Mouse (Mus musculus): ENCODE measurements around the gene Prl8a6.

Prl8a6 gene

DNA sequence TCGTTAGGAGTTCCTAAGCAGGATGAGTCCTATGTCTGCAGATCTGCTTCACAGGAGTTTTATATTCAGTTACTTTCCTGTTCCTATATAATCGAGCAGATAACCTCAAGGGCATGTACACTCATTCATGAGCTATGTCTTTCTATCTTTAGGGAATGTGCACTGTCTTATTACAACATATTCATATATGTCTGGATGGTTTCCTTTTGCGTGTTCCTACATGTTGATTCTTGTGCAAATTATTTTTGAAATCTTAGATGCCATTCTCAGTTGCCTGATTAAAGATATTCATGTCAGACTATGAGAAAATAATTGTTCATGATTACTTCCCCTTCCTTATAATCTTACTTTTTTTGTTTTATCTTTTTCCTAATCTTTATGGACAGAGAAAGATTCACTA lies at the start of gene Prl8a6:
TSS of gene Prl8a6 (minus strand) at position 101 of the 400 bp plus-strand sequence.
- ChIA-PET CTCF (no interaction called here), POLR2A (no interaction called here)

DNA sequence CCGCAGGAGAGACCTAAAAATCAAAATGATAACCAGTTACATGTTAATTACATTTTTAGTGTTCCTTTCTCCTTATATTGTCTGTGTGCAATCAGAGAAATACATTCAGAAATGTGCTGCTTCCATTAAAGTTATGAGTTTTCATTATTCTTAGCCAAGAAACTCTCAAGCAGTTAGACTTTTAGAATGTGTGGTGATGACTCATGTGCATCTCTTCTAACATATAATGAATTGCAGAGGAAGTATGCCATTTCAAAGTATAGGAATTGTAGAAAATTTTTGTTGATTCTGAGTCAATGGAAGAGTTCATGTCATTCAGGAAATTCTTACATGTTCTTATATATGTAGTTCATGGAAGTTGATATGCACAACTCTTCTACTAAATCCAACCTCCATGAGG lies 5.3 kb downstream of the Prl8a6 start:
- CTCF ChIA-PET: no interaction called here
- POLR2A ChIA-PET: no interaction called here

DNA sequence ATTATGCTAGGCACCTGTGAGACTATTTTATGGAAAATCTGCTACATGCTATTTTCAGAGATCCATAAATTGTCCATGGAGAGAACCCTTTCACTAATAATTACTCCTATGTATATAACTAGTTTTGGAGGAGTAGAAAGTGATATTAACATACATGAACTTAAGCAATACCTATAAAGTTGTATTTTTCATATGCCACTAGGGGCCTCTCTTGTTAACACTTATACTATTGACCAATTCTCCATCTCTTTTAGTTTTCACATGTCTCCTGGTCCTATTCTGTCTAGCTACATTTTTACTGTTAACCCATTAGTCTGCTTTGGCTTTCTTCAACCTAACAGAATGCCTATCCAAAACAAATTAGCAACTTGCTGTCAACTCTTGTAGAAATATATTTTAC lies 24.8 kb downstream of the Prl8a6 start:
- ChIA-PET CTCF (no interaction called here), POLR2A (no interaction called here)

DNA sequence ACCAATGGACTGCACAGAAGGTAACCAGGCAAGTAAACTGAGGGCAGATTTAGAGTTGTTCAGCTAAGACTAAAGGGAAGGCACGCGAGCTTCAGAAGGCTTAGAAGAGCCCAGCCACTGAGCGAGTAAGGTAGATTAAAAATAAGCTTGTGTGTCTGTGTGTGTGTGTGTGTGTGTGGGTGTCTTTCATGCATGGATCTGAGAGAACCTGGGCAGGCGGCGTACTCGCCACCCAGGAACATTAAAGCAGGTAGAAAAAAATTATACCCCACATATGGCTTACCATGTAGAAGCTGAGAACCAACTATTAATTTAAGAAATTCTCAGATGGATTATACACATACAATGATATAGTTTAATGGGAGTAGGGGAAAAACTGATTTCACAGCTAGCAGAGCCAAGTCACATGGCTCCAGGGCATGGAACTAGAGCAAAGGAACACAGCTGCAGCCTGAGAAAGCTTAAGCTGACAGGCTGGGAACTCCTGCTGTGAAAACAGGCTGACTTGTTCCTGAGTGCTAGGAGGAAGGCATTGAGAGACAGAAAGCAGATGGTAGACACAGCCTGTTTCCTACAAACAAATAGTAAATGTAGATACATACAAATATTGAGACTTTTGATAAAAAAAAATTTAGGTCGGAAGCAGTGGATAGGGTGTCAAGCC lies 39.3 kb downstream of the Prl8a6 start:
- CTCF ChIA-PET: no interaction called here
- POLR2A ChIA-PET: no interaction called here

DNA sequence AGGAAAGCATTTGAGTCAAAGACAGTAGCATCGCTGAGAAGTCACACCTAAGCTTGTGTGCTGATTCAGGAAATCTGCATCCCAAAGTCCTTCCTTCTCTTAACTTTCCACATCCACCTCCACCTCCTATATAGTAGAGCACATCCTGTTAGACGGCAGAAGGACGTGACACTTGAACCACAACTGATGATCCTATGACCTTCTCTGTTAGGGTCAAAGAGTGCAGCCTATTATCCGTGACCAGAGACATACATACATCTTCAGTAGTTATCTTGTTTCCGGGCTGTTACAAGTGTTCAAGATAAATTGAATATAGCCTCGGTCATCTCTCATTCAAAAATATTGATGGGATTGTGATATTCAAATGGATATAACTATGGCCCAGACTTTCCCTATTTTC lies 47.7 kb downstream of the Prl8a6 start, which contains the start of gene Prl2b1:
TSS of gene Prl2b1 (minus strand) at position 101 of the 400 bp plus-strand sequence.
- CTCF ChIA-PET: no interaction called here
- POLR2A ChIA-PET: no interaction called here

Data from embryonic stem cell, embryonic (primary cell).